Mouse (Mus musculus) liver, adult 2 months (tissue): ENCODE measurements around the gene Mettl2. TPM values are rescaled to one million over a fixed set of nuclear protein-coding genes. Genes with fewer than 3 reads are reported as not detected.

Experiments
- DNase-seq: peaks from one replicate; pipeline ENCODE4 v3.0.0-alpha.2; 2011; ENCODE audit warnings: low read depth, low spot score; ENCODE audit errors: extremely low read depth
- H3K27ac ChIP-seq: fragments of 200-500 bp; replicated peaks from 2 replicates; pipeline ENCODE4 v1.5.1; 2012; ENCODE audit warnings: low read depth, mild to moderate bottlenecking, control low read depth, inconsistent platforms, low read length; ENCODE audit not compliant: insufficient read depth
- H3K27me3 ChIP-seq: fragments of 200-500 bp; 2 replicates; pipeline ENCODE4 v1.6.1; 2012; ENCODE audit warnings: mild to moderate bottlenecking, moderate library complexity, low read length, inconsistent platforms; ENCODE audit not compliant: control insufficient read depth, insufficient read depth
- H3K36me3 ChIP-seq: fragments of 200-500 bp; 2 replicates; pipeline ENCODE4 v1.6.1; 2012; ENCODE audit warnings: low read length, inconsistent platforms; ENCODE audit not compliant: control insufficient read depth, insufficient read depth
- H3K4me1 ChIP-seq: fragments of 200-500 bp; 2 replicates; pipeline ENCODE4 v1.6.1; 2011; ENCODE audit warnings: low read length; ENCODE audit not compliant: control insufficient read depth, insufficient read depth
- H3K4me3 ChIP-seq: fragments of 200-500 bp; 2 replicates; pipeline ENCODE4 v1.5.1; 2011; ENCODE audit warnings: low read depth, mild to moderate bottlenecking, control low read depth, low read length, moderate library complexity; ENCODE audit not compliant: insufficient read depth
- H3K79me2 ChIP-seq: fragments of 200-500 bp; 2 replicates; pipeline ENCODE4 v1.6.1; 2012; ENCODE audit warnings: inconsistent platforms, mild to moderate bottlenecking, low read length, moderate library complexity; ENCODE audit not compliant: control insufficient read depth, insufficient read depth
- H3K9ac ChIP-seq: fragments of 200-500 bp; 2 replicates; pipeline ENCODE4 v1.6.1; 2012; ENCODE audit warnings: low read depth, mild to moderate bottlenecking, control low read depth, inconsistent platforms, low read length
- CTCF ChIP-seq: fragments of 200-500 bp; IDR thresholded peaks from 2 replicates; pipeline ENCODE4 v1.5.1; 2011; ENCODE audit warnings: low read depth, low read length, control low read depth
- POLR2A ChIP-seq: fragments of 200-500 bp; IDR thresholded peaks from 2 replicates; pipeline ENCODE4 v1.6.1; 2011; ENCODE audit warnings: low read length, control low read depth; ENCODE audit not compliant: insufficient read depth; ENCODE audit errors: extremely low read depth
- WGBS: fragments of 180-500 bp; shearing (Covaris S2); methylation state at CpG from one replicate; pipeline ENCODE4 v1.1.7; 2018; 5-methylcytosine and 5-hydroxymethylcytosine counted together
- polyA plus RNA-seq: library from polyadenylated mRNA; depleted of rRNA; stranded (reverse); fragments of >200 nt; gene quantifications from 2 replicates; pipeline ENCODE4 v1.2.3, GENCODE M21; 2012
- total RNA-seq: library from RNA; depleted of rRNA; stranded (reverse); fragments of >200 nt; gene quantifications from 2 replicates; pipeline ENCODE4 v1.2.3, GENCODE M21; 2014

Mettl2 gene
- total and polyA plus RNA-seq, 2 experiments, result 7.9 to 11.5 TPM

GRCm38 (mm10) chr11:105150691-105151090 is 24.5 kb downstream of the Mettl2 start:
- WGBS, result 78% methylated on average over 4 of the region's 4 CpGs
- no peaks in the 10 kb centered on the region for H3K4me1 ChIP-seq

GRCm38 (mm10) chr11:105151226-105152016 is 25.2 kb downstream of the Mettl2 start:
- Histone ChIP-seq H3K79me2 (no peaks in the 10 kb centered on the region), H3K4me3 (no peak overlapping the region), H3K36me3 (no peaks in the 10 kb centered on the region), H3K27me3 (no peaks in the 10 kb centered on the region), H3K27ac (no peak overlapping the region), H3K9ac (no peak overlapping the region), H3K4me1 (no peaks in the 10 kb centered on the region)
- 38% methylated on average over 19 of the region's 19 CpGs for WGBS
- no peak for TF ChIP-seq CTCF
- TF ChIP-seq POLR2A, result no peak
- no peak for DNase-seq

More at GRCm38 (mm10) chr11:105150691-105151090, 24.5 kb downstream of the Mettl2 start:
- Histone ChIP-seq H3K27ac (no peak overlapping the region), H3K27me3 (no peaks in the 10 kb centered on the region), H3K9ac (no peak overlapping the region), H3K79me2 (no peaks in the 10 kb centered on the region), H3K36me3 (no peaks in the 10 kb centered on the region), H3K4me3 (no peak overlapping the region)
- no peak for TF ChIP-seq POLR2A
- TF ChIP-seq CTCF, result no peak
- no peak for DNase-seq

GRCm38 (mm10) chr11:105152017-105152300 is 25.7 kb downstream of the Mettl2 start:
- TF ChIP-seq CTCF (no peak), POLR2A (no peak)
- no peak overlapping the region for H3K27ac ChIP-seq
- H3K27me3 ChIP-seq, result no peaks in the 10 kb centered on the region
- DNase-seq, result no peak
- H3K4me3 ChIP-seq, result no peak overlapping the region
- WGBS, result no CpG with 5 or more reads among the region's 4 CpGs
- no peaks in the 10 kb centered on the region for H3K4me1 ChIP-seq
- no peak overlapping the region for H3K9ac ChIP-seq
- H3K36me3 ChIP-seq, result no peaks in the 10 kb centered on the region
- H3K79me2 ChIP-seq, result no peaks in the 10 kb centered on the region

- Histone ChIP-seq H3K79me2 (no peaks in the 10 kb centered on the region), H3K36me3 (no peaks in the 10 kb centered on the region), H3K27me3 (no peaks in the 10 kb centered on the region), H3K4me1 (no peaks in the 10 kb centered on the region), H3K9ac (no peak overlapping the region), H3K4me3 (no peak overlapping the region), H3K27ac (no peak overlapping the region)
- no peak for DNase-seq
- TF ChIP-seq POLR2A, result no peak
- 87% methylated on average over 11 of the region's 11 CpGs for WGBS
Measured at GRCm38 (mm10) chr11:105152357-105152899, 26.2 kb downstream of the Mettl2 start.

- no peak overlapping the region for H3K27ac ChIP-seq
- H3K36me3 ChIP-seq, result no peaks in the 10 kb centered on the region
- H3K79me2 ChIP-seq, result no peaks in the 10 kb centered on the region
- TF ChIP-seq POLR2A (no peak), CTCF (no peak)
- H3K4me1 ChIP-seq, result no peaks in the 10 kb centered on the region
- no peak overlapping the region for H3K4me3 ChIP-seq
- H3K27me3 ChIP-seq, result no peaks in the 10 kb centered on the region
- H3K9ac ChIP-seq, result no peak overlapping the region
- peak; percentile 22 for DNase-seq
- 41% methylated on average over 12 of the region's 12 CpGs for WGBS
Measured at GRCm38 (mm10) chr11:105153068-105153833, 27.0 kb downstream of the Mettl2 start.
